Mouse (Mus musculus): ENCODE results near the gene Prn. TPM values are rescaled to one million over a fixed set of nuclear protein-coding genes. Genes with fewer than 3 reads are reported as not detected.

The Prn gene
- total and polyA plus RNA-seq, 2 experiments from 2014 or later: 0.76 TPM; not detected in 1

DNA sequence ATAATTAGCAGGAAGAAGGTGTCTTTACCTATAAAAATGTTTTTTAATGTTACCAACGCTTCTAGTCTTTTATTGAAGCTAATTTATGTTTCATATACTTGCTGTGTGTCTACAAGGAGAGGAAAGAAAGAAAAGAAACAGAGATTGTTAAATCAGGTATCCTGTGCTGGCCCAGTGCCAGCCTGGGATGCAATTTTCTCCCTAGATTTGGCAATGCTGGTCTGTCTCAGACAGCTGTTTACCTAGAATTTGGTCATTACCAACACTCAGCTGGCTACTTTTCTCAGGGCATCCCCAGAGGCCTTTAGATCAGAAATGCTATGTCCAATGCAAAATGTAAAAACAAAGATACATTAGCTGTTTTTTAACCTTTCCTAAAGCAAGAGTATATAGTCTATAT, 36.4 kb upstream of the Prn start:
- H3K4me1 ChIP-seq (ENCODE audit: insufficient read depth): no peaks in the 10 kb centered on the region
- ATAC-seq (no peak), DNase-seq (no peak)
- 76% methylated on average over 1 of the region's 1 CpGs for WGBS
- H3K36me3 ChIP-seq (ENCODE audit: insufficient read depth): no peaks in the 10 kb centered on the region
- H3K27ac ChIP-seq (ENCODE audit: low read depth, low read length): no peak overlapping the region
- no peak for TF ChIP-seq CTCF (IDR thresholded peaks at IDR 0.05; ENCODE audit: low read depth)
- no peak overlapping the region for H3K4me2 ChIP-seq (ENCODE audit: low read depth)
- H3K27me3 ChIP-seq (ENCODE audit: insufficient read depth, low read length): no peaks in the 10 kb centered on the region
- no peaks in the 10 kb centered on the region for H3K9me3 ChIP-seq (ENCODE audit: low read length)
- no peak overlapping the region for H3K4me3 ChIP-seq (ENCODE audit: low read depth, low read length)
- no peak overlapping the region for H3K9ac ChIP-seq

DNA sequence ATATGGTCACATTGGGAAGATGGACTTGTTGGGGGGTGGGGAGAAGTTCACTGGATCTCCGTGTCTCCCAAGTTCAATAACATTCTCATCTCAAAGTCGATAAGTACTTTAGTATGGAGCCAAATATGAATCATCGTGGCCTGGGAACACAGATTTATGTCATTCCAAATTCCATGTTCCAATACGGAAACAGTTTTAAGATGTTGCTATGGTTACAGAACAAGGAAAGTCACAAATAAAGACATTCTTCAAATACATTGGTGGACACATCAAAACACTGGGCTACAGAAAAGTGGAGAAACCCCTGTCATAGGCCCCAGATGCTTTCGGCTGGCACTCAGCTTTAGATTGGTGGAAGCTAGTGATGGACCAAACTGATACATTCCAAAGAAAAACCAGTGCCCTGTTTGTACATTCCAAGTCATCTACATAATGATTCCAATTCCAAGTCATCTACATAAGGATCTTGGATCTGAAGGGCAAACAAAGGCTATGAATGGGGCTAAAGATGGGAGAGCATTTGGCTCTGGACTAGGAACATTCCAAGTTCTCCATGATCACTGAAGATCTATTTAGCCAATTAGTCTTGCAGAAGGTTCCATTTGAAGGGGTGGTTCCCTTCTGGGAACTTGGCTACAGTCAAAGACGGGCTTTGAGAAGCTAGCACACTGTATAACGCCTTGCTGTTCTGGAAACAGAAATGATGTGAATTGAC, 33.0 kb upstream of the Prn start:
- peak; percentile 34; the same call in 1 of the 2 replicates for ATAC-seq
- WGBS: 73% methylated on average over 7 of the region's 7 CpGs
- no peak overlapping the region for H3K9ac ChIP-seq
- H3K27ac ChIP-seq (ENCODE audit: low read depth, low read length): no peak overlapping the region
- DNase-seq: no peak
- H3K36me3 ChIP-seq (ENCODE audit: insufficient read depth): no peaks in the 10 kb centered on the region
- H3K4me3 ChIP-seq (ENCODE audit: low read depth, low read length): no peak overlapping the region
- H3K9me3 ChIP-seq (ENCODE audit: low read length): no peaks in the 10 kb centered on the region
- TF ChIP-seq CTCF (IDR thresholded peaks at IDR 0.05; ENCODE audit: low read depth): no peak
- no peak overlapping the region for H3K4me2 ChIP-seq (ENCODE audit: low read depth)
- no peaks in the 10 kb centered on the region for H3K27me3 ChIP-seq (ENCODE audit: insufficient read depth, low read length)
- no peaks in the 10 kb centered on the region for H3K4me1 ChIP-seq (ENCODE audit: insufficient read depth)

DNA sequence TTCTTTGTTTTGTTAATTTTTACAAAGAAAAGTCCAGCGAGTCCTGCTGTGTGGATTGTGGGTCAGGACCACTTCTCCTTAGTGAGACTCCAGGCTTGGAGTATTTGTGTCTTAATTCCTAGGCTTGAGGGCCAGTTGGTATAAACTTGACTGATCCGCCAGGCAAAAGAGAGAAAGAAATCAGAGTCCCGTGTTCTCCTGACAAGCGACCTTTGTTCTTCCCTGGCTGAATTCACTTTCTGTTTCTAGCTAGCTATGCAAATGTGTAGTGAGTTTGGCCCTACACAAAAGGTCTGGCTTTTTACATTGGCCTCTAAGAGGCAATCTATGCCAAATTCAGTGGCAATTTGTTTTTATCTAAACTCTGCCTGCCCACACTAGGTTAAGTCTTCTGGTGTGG, 28.0 kb upstream of the Prn start:
- ATAC-seq: no peak
- Histone ChIP-seq H3K4me3 (ENCODE audit: low read depth, low read length) (no peak overlapping the region), H3K9me3 (ENCODE audit: low read length) (no peaks in the 10 kb centered on the region), H3K9ac (no peak overlapping the region), H3K4me2 (ENCODE audit: low read depth) (no peak overlapping the region), H3K36me3 (ENCODE audit: insufficient read depth) (no peaks in the 10 kb centered on the region), H3K4me1 (ENCODE audit: insufficient read depth) (peaks cover 12% of the 10 kb centered on the region), H3K27ac (ENCODE audit: low read depth, low read length) (no peak overlapping the region), H3K27me3 (ENCODE audit: insufficient read depth, low read length) (no peaks in the 10 kb centered on the region)
- 27% methylated on average over 4 of the region's 4 CpGs for WGBS
- TF ChIP-seq CTCF (IDR thresholded peaks at IDR 0.05; ENCODE audit: low read depth): no peak
- DNase-seq: no peak

DNA sequence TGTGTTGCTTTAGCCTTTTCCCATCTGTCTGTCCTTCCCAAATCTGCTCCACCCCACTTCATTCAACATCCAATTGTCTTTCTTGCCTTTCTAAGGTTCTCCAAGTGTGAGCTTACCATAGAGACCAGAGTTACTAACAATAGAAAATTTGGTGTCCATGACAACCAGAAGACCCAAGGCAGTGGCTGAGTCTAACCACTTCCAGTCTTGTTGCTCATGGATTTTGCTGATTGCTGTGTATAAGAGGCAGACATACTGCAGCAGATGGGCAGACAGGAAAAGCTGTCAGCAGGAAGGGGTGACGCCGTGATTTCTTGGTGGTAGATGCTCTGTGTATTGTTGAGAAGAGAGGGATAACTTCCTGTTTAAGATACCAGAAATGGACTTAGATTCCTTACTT, 26.6 kb upstream of the Prn start:
- H3K36me3 ChIP-seq (ENCODE audit: insufficient read depth): no peaks in the 10 kb centered on the region
- WGBS: 35% methylated on average over 2 of the region's 2 CpGs
- peak overlapping the region; percentile 72 for H3K27ac ChIP-seq (ENCODE audit: low read depth, low read length)

DNA sequence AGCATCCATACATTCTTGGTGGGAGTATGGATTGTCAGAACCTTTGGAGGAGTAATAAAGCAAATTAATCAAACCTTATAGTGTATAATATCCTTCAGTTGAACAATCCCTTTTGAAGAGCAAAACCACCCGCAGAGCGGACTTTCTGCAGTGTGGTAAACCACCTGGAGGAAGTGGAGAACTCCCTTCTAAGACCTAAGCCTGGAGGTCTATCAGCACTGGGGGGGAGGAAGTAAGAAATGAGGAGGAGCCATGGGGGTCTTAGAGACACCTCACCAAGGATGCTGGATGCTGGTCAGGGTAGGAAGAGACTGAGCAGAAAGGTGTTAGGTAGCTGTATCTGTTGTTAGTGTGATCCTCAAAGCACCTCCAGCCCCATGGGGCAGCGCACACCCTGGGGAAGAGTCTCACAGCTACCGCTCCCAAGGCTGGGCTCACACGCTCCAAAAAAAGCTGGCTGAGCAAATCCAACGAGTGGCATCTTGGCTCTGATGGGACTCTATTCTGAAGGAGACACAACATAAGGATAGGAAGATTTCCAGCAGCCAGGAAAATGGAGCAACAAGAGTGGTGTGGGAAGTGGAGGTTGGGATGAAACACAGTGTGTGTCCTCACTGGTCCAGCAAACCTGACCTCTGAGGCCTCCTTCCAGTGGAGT, 23.1 kb upstream of the Prn start:
- no peaks in the 10 kb centered on the region for H3K9me3 ChIP-seq (ENCODE audit: low read length)
- no peak overlapping the region for H3K27ac ChIP-seq (ENCODE audit: low read depth, low read length)
- 75% methylated on average over 6 of the region's 6 CpGs for WGBS
- no peak for TF ChIP-seq CTCF (IDR thresholded peaks at IDR 0.05; ENCODE audit: low read depth)
- H3K36me3 ChIP-seq (ENCODE audit: insufficient read depth): no peaks in the 10 kb centered on the region
- peaks cover 20% of the 10 kb centered on the region for H3K4me1 ChIP-seq (ENCODE audit: insufficient read depth)
- no peak overlapping the region for H3K4me3 ChIP-seq (ENCODE audit: low read depth, low read length)
- no peak overlapping the region for H3K9ac ChIP-seq
- DNase-seq (no peak), ATAC-seq (no peak)
- H3K4me2 ChIP-seq (ENCODE audit: low read depth): no peak overlapping the region
- H3K27me3 ChIP-seq (ENCODE audit: insufficient read depth, low read length): no peaks in the 10 kb centered on the region

More for the DNA sequence above, 26.6 kb upstream of the Prn start:
- peaks cover 12% of the 10 kb centered on the region for H3K4me1 ChIP-seq (ENCODE audit: insufficient read depth)
- H3K4me2 ChIP-seq (ENCODE audit: low read depth): no peak overlapping the region
- no peaks in the 10 kb centered on the region for H3K9me3 ChIP-seq (ENCODE audit: low read length)
- ATAC-seq (peak; percentile 95), DNase-seq (peak; percentile 75)
- no peak for TF ChIP-seq CTCF (IDR thresholded peaks at IDR 0.05; ENCODE audit: low read depth)
- H3K9ac ChIP-seq: no peak overlapping the region
- H3K27me3 ChIP-seq (ENCODE audit: insufficient read depth, low read length): no peaks in the 10 kb centered on the region
- no peak overlapping the region for H3K4me3 ChIP-seq (ENCODE audit: low read depth, low read length)

DNA sequence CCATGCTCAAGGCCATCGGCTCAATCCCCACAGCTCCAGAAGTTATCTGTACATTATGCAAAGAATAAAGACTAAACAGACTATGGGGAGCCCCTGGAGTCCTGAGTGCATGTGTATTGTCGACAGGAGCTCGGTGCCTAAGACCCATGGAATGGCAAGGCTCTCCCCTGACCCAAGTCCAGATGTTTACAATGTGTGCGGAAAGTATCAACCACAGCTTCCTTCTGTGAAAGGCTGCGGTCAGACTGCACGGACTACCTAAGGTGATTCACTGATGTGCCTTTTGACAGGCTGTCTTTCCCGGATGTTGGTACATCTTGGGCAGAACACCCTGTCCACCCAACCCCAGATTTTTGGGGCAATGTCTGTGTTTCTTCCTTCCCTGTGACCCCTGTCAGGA, 21.5 kb upstream of the Prn start:
- DNase-seq (no peak), ATAC-seq (no peak)
- H3K4me2 ChIP-seq (ENCODE audit: low read depth): no peak overlapping the region
- H3K4me1 ChIP-seq (ENCODE audit: insufficient read depth): peaks cover 16% of the 10 kb centered on the region
- no peaks in the 10 kb centered on the region for H3K27me3 ChIP-seq (ENCODE audit: insufficient read depth, low read length)
- no peak for TF ChIP-seq CTCF (IDR thresholded peaks at IDR 0.05; ENCODE audit: low read depth)
- WGBS: 80% methylated on average over 7 of the region's 7 CpGs
- no peak overlapping the region for H3K27ac ChIP-seq (ENCODE audit: low read depth, low read length)
- H3K36me3 ChIP-seq (ENCODE audit: insufficient read depth): no peaks in the 10 kb centered on the region
- H3K9ac ChIP-seq: no peak overlapping the region
- H3K4me3 ChIP-seq (ENCODE audit: low read depth, low read length): no peak overlapping the region
- H3K9me3 ChIP-seq (ENCODE audit: low read length): no peaks in the 10 kb centered on the region

DNA sequence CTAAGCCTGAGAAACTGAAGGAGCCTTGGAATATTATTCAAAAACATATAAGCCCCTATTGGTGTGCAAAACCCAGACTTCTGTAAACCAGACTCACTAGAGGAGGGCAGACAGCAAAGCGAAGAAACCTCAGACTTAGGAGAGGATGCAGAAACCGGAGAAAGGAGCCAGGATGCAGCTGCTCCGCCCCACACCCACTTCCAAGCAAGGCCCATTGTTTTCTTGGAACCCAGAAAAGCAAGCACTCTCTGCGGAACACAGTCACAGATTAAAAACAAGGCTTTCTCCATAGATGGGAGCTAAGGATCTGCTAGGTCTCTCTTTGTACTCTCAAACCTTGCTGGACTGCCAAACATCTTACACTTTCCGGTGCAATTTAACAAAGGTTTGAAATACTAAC, 17.2 kb upstream of the Prn start:
- no peak; the same call in 1 of the 2 replicates for ATAC-seq
- Histone ChIP-seq H3K9ac (no peak overlapping the region), H3K27me3 (ENCODE audit: insufficient read depth, low read length) (no peaks in the 10 kb centered on the region), H3K27ac (ENCODE audit: low read depth, low read length) (0 out of 2 replicates have a peak overlapping the region, but pooled peaks have one; percentile 0), H3K36me3 (ENCODE audit: insufficient read depth) (no peaks in the 10 kb centered on the region), H3K9me3 (ENCODE audit: low read length) (no peaks in the 10 kb centered on the region), H3K4me2 (ENCODE audit: low read depth) (no peak overlapping the region), H3K4me1 (ENCODE audit: insufficient read depth) (peaks cover 13% of the 10 kb centered on the region), H3K4me3 (ENCODE audit: low read depth, low read length) (no peak overlapping the region)
- no peak for TF ChIP-seq CTCF (IDR thresholded peaks at IDR 0.05; ENCODE audit: low read depth)
- 23% methylated on average over 5 of the region's 5 CpGs for WGBS
- DNase-seq: no peak

Data from forebrain, postnatal 0 days (tissue).